Mouse (Mus musculus) CH12.LX (cell line): ENCODE measurements around the gene Tmem121. TPM values are rescaled to one million over a fixed set of nuclear protein-coding genes. Genes with fewer than 3 reads are reported as not detected.

Experiments used
- DNase-seq: peaks from one replicate; pipeline ENCODE4 v3.0.0-alpha.2; 2013; ENCODE audit errors: extremely low read depth
- H3K27ac ChIP-seq: 2 replicates; pipeline ENCODE4 v1.5.1; 2012; ENCODE audit warnings: low read depth, mild to moderate bottlenecking, control low read depth, moderate library complexity; ENCODE audit not compliant: insufficient read depth
- H3K27me3 ChIP-seq: replicated peaks from 2 replicates; pipeline ENCODE3; 2012; ENCODE audit warnings: inconsistent platforms
- H3K36me3 ChIP-seq, 2 experiments: replicated peaks in 1 of 2; 2 replicates each; pipeline versions ENCODE3 to v1.6.1; 2012; ENCODE audit warnings: inconsistent platforms in 1 of 2, low read length in 1 of 2, mild to moderate bottlenecking in 1 of 2, mixed read lengths in 1 of 2, moderate library complexity in 1 of 2; ENCODE audit not compliant: control insufficient read depth in 1 of 2, insufficient read depth in 1 of 2
- H3K4me1 ChIP-seq, 2 experiments: 2 replicates each; pipeline ENCODE4 v1.6.1; 2012; ENCODE audit warnings: inconsistent platforms in 1 of 2, moderate library complexity in 1 of 2; ENCODE audit not compliant: insufficient read depth in 2 of 2, control insufficient read depth in 1 of 2
- H3K4me2 ChIP-seq: 2 replicates; pipeline ENCODE4 v1.6.1; 2012; ENCODE audit warnings: low read depth, mild to moderate bottlenecking, control low read depth; ENCODE audit not compliant: poor library complexity, insufficient read depth, severe bottlenecking
- H3K4me3 ChIP-seq, 3 experiments: fragments of 150-350 bp in 1 of 3; sonication (generic) in 1 of 3; replicated peaks in 1 of 3; 2 replicates each; pipeline versions ENCODE3 to v1.5.1; 2011 to 2012; ENCODE audit warnings: low read depth in 2 of 3, low read length in 2 of 3, mild to moderate bottlenecking in 2 of 3, moderate library complexity in 2 of 3, control low read depth in 1 of 3, improper control_type of control experiment in 1 of 3, inconsistent platforms in 1 of 3, mixed read lengths in 1 of 3; ENCODE audit not compliant: poor library complexity in 1 of 3
- H3K79me2 ChIP-seq: replicated peaks from 2 replicates; pipeline ENCODE4 v1.6.1; 2012; ENCODE audit warnings: mild to moderate bottlenecking, moderate library complexity; ENCODE audit not compliant: control insufficient read depth, poor library complexity, insufficient read depth, severe bottlenecking; ENCODE audit errors: extremely low read depth
- H3K9ac ChIP-seq: 2 replicates; pipeline ENCODE4 v1.6.1; 2012; ENCODE audit warnings: low read depth, mild to moderate bottlenecking, control low read depth, moderate library complexity; ENCODE audit not compliant: insufficient read depth
- H3K9me3 ChIP-seq: replicated peaks from 2 replicates; pipeline ENCODE3; 2012; ENCODE audit warnings: low read length, inconsistent platforms, mixed read lengths
- CTCF ChIP-seq, 2 experiments: IDR thresholded peaks in 1 of 2; conservative IDR thresholded peaks in 1 of 2; 2 replicates each; pipeline ENCODE4 v1.5.1; 2011 to 2012; ENCODE audit warnings: low read depth in 2 of 2, low read length in 2 of 2, improper control_type of control experiment in 1 of 2, inconsistent platforms in 1 of 2, mild to moderate bottlenecking in 1 of 2, moderate library complexity in 1 of 2
- E2F4 ChIP-seq: IDR thresholded peaks from 2 replicates; pipeline ENCODE4 v1.6.1; 2011; ENCODE audit warnings: low read depth, low read length, improper control_type of control experiment; ENCODE audit not compliant: insufficient replicate concordance
- JUND ChIP-seq: conservative IDR thresholded peaks from 2 replicates; pipeline ENCODE4 v1.6.1; 2011; ENCODE audit warnings: low read depth, low read length, improper control_type of control experiment
- MAX ChIP-seq: IDR thresholded peaks from 2 replicates; pipeline ENCODE4 v1.6.1; 2011; ENCODE audit warnings: low read length, improper control_type of control experiment
- MEF2A ChIP-seq: IDR thresholded peaks from 2 replicates; pipeline ENCODE4 v1.6.1; 2014; ENCODE audit warnings: low read depth, mild to moderate bottlenecking, inconsistent platforms, low read length, improper control_type of control experiment, borderline replicate concordance
- NELFE ChIP-seq: IDR thresholded peaks from 2 replicates; pipeline ENCODE4 v1.6.1; 2011; ENCODE audit warnings: low read depth, low read length, improper control_type of control experiment
- NRF1 ChIP-seq: IDR thresholded peaks from 2 replicates; pipeline ENCODE4 v1.6.1; 2014; ENCODE audit warnings: low read depth, mild to moderate bottlenecking, inconsistent platforms, low read length, improper control_type of control experiment, moderate library complexity
- PAX5 ChIP-seq: IDR thresholded peaks from 2 replicates; pipeline ENCODE4 v1.6.1; 2012; ENCODE audit warnings: low read length, inconsistent platforms, mixed read lengths
- RAD21 ChIP-seq: IDR thresholded peaks from 2 replicates; pipeline ENCODE4 v1.6.1; 2011; ENCODE audit warnings: low read depth, mild to moderate bottlenecking, low read length, improper control_type of control experiment, moderate library complexity
- SMC3 ChIP-seq: IDR thresholded peaks from 2 replicates; pipeline ENCODE4 v1.6.1; 2011; ENCODE audit warnings: low read depth, low read length, improper control_type of control experiment
- TBP ChIP-seq: conservative IDR thresholded peaks from 2 replicates; pipeline ENCODE4 v1.6.1; 2011; ENCODE audit warnings: low read depth, low read length, improper control_type of control experiment
- USF2 ChIP-seq: conservative IDR thresholded peaks from 2 replicates; pipeline ENCODE4 v1.6.1; 2011; ENCODE audit warnings: low read depth, low read length, improper control_type of control experiment
- ZC3H11A ChIP-seq: IDR thresholded peaks from 2 replicates; pipeline ENCODE4 v1.6.1; 2012; ENCODE audit warnings: low read depth, mild to moderate bottlenecking, inconsistent platforms, low read length, improper control_type of control experiment
- dilution Hi-C: fragments of 300-500 bp; cut with MboI; formaldehyde crosslinking; loops from 2 replicates; pipeline ENCODE4 v1.14.3; 2020; ENCODE audit warnings: low sequenced_read_pairs; ENCODE audit not compliant: extremely low pct_unique_long_range_greater_than_20kb, extremely low pct_ligation_motif_present
- in situ Hi-C: fragments of 300-500 bp; cut with MboI; formaldehyde crosslinking; loops from 3 replicates; pipeline ENCODE4 v1.14.3; 2019; ENCODE audit warnings: low sequenced_read_pairs, low pct_ligation_motif_present, low pct_unique_long_range_greater_than_20kb, mixed read lengths
- polyA plus RNA-seq: library from polyadenylated mRNA; unstranded; fragments of >175 nt; gene quantifications from 2 replicates; pipeline ENCODE4 v1.2.1, GENCODE M21; 2012; ENCODE audit warnings: low read depth; ENCODE audit not compliant: insufficient read length
- total RNA-seq, 2 experiments: library from RNA; depleted of rRNA; stranded (reverse); fragments of 300-350 nt in 1 of 2; fragments of >200 nt in 1 of 2; gene quantifications; 2 replicates each; pipeline ENCODE4 v1.2.3; 2012 to 2014

The Tmem121 gene
- total and polyA plus RNA-seq, 3 experiments = not detected

GRCm38 (mm10) chr12:113143164-113143563, 42.6 kb upstream of the Tmem121 start:
- Histone ChIP-seq H3K79me2 (no peaks in the 10 kb centered on the region), H3K4me1 (peaks cover 7 to 21% of the 10 kb centered on the region in 2 experiments), H3K4me2 (no peak overlapping the region), H3K9ac (no peak overlapping the region), H3K4me3 (no peak overlapping the region), H3K27ac (no peak overlapping the region), H3K9me3 (peaks cover 23% of the 10 kb centered on the region), H3K27me3 (peaks cover 8% of the 10 kb centered on the region), H3K36me3 (peaks cover 5 to 31% of the 10 kb centered on the region in 2 experiments)
- in situ Hi-C loops (no loop called here), dilution Hi-C loops (no loop called here)
- DNase-seq = no peak
- TF ChIP-seq E2F4 (no peak), CTCF (conservative IDR thresholded peaks at IDR 0.05 in 1 of 2, IDR thresholded peaks at IDR 0.05 in 1 of 2; ENCODE audit: low read depth in 2 of 2, low read length in 2 of 2) (peak in 1 of 2 experiments; percentile 11; a peak in 1 of 4 replicates)

- Histone ChIP-seq H3K79me2 (no peaks in the 10 kb centered on the region), H3K4me3 (no peak overlapping the region), H3K9me3 (peaks cover 22% of the 10 kb centered on the region), H3K36me3 (peaks cover 0 to 21% of the 10 kb centered on the region in 2 experiments), H3K9ac (no peak overlapping the region), H3K27me3 (peaks cover 15% of the 10 kb centered on the region), H3K4me1 (peaks cover 10 to 25% of the 10 kb centered on the region in 2 experiments), H3K27ac (no peak overlapping the region), H3K4me2 (no peak overlapping the region)
- peak; percentile 33 for DNase-seq
- dilution Hi-C loops = no loop called here
- TF ChIP-seq E2F4 (no peak), CTCF (conservative IDR thresholded peaks at IDR 0.05 in 1 of 2, IDR thresholded peaks at IDR 0.05 in 1 of 2; ENCODE audit: low read depth in 2 of 2, low read length in 2 of 2) (peak; percentile 77 to 90), SMC3 (peak; percentile 51), ZC3H11A (no peak), RAD21 (peak; percentile 11)
- in situ Hi-C loops = no loop called here
These were observed 41.6 kb upstream of the Tmem121 start for GRCm38 (mm10) chr12:113144001-113144756.

GRCm38 (mm10) chr12:113144886-113145285, 40.8 kb upstream of the Tmem121 start:
- in situ Hi-C loops = no loop called here
- no peak for DNase-seq
- H3K4me3 ChIP-seq = no peak overlapping the region
- peaks cover 21% of the 10 kb centered on the region for H3K27me3 ChIP-seq
- TF ChIP-seq PAX5 (no peak), MEF2A (no peak), NRF1 (no peak), TBP (no peak), MAX (no peak), NELFE (no peak), USF2 (no peak), JUND (no peak)
- H3K27ac ChIP-seq = no peak overlapping the region
- peaks cover 10 to 25% of the 10 kb centered on the region in 2 experiments for H3K4me1 ChIP-seq
- no peaks in the 10 kb centered on the region for H3K79me2 ChIP-seq
- peaks cover 15% of the 10 kb centered on the region for H3K9me3 ChIP-seq
- peaks cover 0 to 14% of the 10 kb centered on the region in 2 experiments for H3K36me3 ChIP-seq
- dilution Hi-C loops = no loop called here
- no peak overlapping the region for H3K9ac ChIP-seq
- H3K4me2 ChIP-seq = no peak overlapping the region
